Mouse (Mus musculus): ENCODE results near the gene Ctbp2.

DNA sequence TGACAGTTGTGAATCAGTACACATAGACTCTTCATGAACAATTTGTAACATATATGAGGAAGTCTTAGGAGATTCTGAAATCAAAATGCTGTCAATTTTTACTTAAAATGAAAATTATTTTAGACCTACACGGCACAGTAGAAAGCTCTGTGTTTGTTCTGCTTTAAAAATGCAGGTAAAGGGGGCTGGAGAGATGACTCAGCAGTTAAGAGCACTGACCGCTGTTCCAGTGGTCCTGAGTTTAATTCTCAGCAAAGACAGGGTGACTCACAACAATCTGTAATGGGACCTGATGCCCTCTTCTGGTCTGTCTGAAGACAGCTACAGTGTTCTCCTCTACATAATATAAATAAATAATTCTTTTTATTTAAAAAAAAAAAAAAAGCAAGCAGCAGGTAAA, 158.4 kb downstream of the Ctbp2 start:
- TF ChIP-seq CTCF (IDR thresholded peaks at IDR 0.05; ENCODE audit: control insufficient read depth, insufficient read depth, insufficient read length), result no peak
- no peak for TF ChIP-seq MAX (IDR thresholded peaks at IDR 0.05)
- no peak for TF ChIP-seq USF1 (IDR thresholded peaks at IDR 0.05; ENCODE audit: low read depth)
- TF ChIP-seq CEBPB (IDR thresholded peaks at IDR 0.05; ENCODE audit: low read depth), result no peak
- no peak for TF ChIP-seq FOSL1 (IDR thresholded peaks at IDR 0.05; ENCODE audit: insufficient read depth, low read length, poor library complexity, severe bottlenecking)
- TF ChIP-seq MYOG (IDR thresholded peaks at IDR 0.05; ENCODE audit: control insufficient read depth, extremely low read depth, insufficient read length), result no peak
- TF ChIP-seq MYOD1 (IDR thresholded peaks at IDR 0.05; ENCODE audit: control insufficient read depth, insufficient read length, low read depth), result no peak
